Mouse (Mus musculus) ES-E14 (cell line): ENCODE data around the gene Pin1rt1.

ENCODE experiments used
- MAFK ChIP-seq: IDR thresholded peaks from 2 replicates; pipeline ENCODE4 v1.6.1; 2014; ENCODE audit warnings: mild to moderate bottlenecking, low read depth, low read length, inconsistent platforms; ENCODE audit not compliant: insufficient read depth
- ZC3H11A ChIP-seq: IDR thresholded peaks from 2 replicates; pipeline ENCODE4 v1.6.1; 2012; ENCODE audit warnings: low read depth, mild to moderate bottlenecking, inconsistent platforms, low read length, borderline replicate concordance

DNA sequence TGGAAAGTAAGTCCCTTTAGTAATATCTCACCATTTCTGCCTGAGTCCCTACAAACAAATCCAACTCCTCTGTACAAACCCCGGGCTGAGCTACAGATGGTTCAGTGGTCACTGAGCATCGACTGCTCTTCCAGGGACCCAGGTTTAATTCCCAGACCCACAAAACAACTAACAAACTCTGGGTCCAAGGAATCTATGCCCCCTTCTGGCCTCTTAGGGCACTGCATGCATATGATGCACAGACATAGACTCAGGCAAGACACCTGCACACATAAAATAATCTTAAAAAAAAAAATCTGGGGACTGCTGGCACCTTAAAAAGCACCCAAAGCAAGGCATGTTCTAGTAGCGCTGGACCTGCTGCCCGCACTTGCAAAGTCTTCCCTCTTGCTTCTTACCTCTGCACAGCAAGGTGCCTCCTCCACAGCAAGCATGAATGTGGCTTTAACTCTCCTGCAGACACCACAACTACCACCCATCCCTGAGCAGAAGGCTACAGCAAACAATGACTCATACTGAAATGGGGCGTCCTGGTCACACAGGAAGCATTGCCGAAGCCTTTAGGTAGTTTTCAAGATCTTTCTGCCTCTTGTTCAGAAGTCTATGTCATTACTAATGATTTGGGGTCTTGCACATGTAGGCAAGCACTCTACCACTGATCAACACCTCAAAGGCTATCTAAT, 46.9 kb downstream of the Pin1rt1 start:
- no peak for TF ChIP-seq MAFK
- TF ChIP-seq ZC3H11A: no peak
